Mouse (Mus musculus): ENCODE data around the gene Lrrc29. TPM values are rescaled to one million over a fixed set of nuclear protein-coding genes. Genes with fewer than 3 reads are reported as not detected.

The Lrrc29 gene
- polyA plus RNA-seq, 2 experiments: 1.9 to 3.2 TPM

GRCm38 (mm10) chr8:105297511-105298192 is 28.4 kb downstream of the Lrrc29 start, which contains the start of gene E2f4:
TSS of gene E2f4 (plus strand) at chr8:105297663.
- peaks cover 15% of the 10 kb centered on the region for H3K4me1 ChIP-seq (ENCODE audit: control insufficient read depth, insufficient read depth, low read length)
- DNase-seq (ENCODE audit: low spot score): peak; percentile 92
- H3K27me3 ChIP-seq (ENCODE audit: control insufficient read depth, insufficient read depth, low read length): no peaks in the 10 kb centered on the region
- peak within 1 kb of the TSS; percentile 91 for H3K4me2 ChIP-seq (replicated peaks; ENCODE audit: low read depth, low read length, severe bottlenecking)
- no peaks in the 10 kb centered on the region for H3K9me3 ChIP-seq (ENCODE audit: control insufficient read depth, low read length)
- H3K9ac ChIP-seq (ENCODE audit: low read depth, low read length, severe bottlenecking): peak within 1 kb of the TSS; percentile 83
- peak within 1 kb of the TSS; percentile 91 for H3K4me3 ChIP-seq (replicated peaks; ENCODE audit: low read length)
- under 1% methylated on average over 52 of the region's 58 CpGs for WGBS
- peaks cover 37% of the 10 kb centered on the region for H3K36me3 ChIP-seq (ENCODE audit: control insufficient read depth, insufficient read depth, low read length)
- 0 out of 2 replicates have a peak, but pooled peaks have one; percentile 49 for TF ChIP-seq POLR2A (IDR thresholded peaks at IDR 0.05; ENCODE audit: borderline replicate concordance, extremely low read depth, insufficient read depth, insufficient read length)
- ATAC-seq (ENCODE audit: low FRiP score, low read depth): peak; percentile 92
- 0 out of 2 replicates have a peak within 1 kb of the TSS, but pooled peaks have one; percentile 55 for H3K27ac ChIP-seq (replicated peaks; ENCODE audit: low read depth, low read length)

DNA sequence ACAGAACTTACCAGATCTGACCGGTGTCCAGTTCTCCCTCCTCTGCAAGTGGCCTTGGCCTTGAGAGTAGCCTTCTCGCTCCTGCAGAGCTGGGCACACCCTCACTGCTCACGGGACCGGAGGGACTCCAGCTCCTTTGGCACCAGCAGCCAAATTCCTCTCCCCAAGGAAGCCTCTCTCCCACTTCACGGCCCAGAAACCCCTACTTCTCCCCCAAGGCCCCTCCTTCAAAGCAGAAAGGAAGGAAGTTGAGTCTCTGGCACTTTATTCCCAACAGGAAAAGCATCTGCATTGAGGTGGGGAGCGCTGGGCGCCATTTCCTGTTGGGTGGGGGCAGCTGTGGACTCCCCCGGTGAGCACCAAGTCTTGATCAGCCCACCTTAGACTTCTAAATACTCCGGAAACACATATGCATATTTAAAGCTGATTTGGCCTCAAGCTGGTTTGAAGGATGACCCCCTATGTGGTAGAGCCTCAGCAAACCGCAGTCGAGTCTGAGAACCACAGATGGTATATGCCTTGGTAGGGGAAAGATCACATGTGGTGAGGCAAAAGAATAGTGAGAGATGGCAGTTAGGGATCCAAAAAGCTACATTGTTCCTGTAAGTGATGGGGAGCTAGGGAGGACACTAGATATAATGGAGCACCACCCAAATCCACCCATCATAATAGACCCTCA is 30.0 kb downstream of the Lrrc29 start, which contains the start of gene Exoc3l:
TSS of gene Exoc3l (minus strand) at position 207 of the 679 bp plus-strand sequence.
- H3K27me3 ChIP-seq (ENCODE audit: control insufficient read depth, insufficient read depth, low read length): no peaks in the 10 kb centered on the region
- no peaks in the 10 kb centered on the region for H3K9me3 ChIP-seq (ENCODE audit: control insufficient read depth, low read length)
- H3K4me1 ChIP-seq (ENCODE audit: control insufficient read depth, insufficient read depth, low read length): peaks cover 15% of the 10 kb centered on the region
- ATAC-seq (ENCODE audit: low FRiP score, low read depth) (no peak), DNase-seq (ENCODE audit: low spot score) (no peak)
- WGBS: 61% methylated on average over 11 of the region's 11 CpGs
- H3K9ac ChIP-seq (ENCODE audit: low read depth, low read length, severe bottlenecking): 0 out of 2 replicates have a peak within 1 kb of the TSS, but pooled peaks have one; percentile 83
- H3K36me3 ChIP-seq (ENCODE audit: control insufficient read depth, insufficient read depth, low read length): peaks cover 21% of the 10 kb centered on the region
- H3K4me2 ChIP-seq (replicated peaks; ENCODE audit: low read depth, low read length, severe bottlenecking): peak within 1 kb of the TSS; percentile 91
- TF ChIP-seq POLR2A (IDR thresholded peaks at IDR 0.05; ENCODE audit: borderline replicate concordance, extremely low read depth, insufficient read depth, insufficient read length): no peak
- peak within 1 kb of the TSS; percentile 91 for H3K4me3 ChIP-seq (replicated peaks; ENCODE audit: low read length)
- no peak within 1 kb of the TSS for H3K27ac ChIP-seq (replicated peaks; ENCODE audit: low read depth, low read length)

DNA sequence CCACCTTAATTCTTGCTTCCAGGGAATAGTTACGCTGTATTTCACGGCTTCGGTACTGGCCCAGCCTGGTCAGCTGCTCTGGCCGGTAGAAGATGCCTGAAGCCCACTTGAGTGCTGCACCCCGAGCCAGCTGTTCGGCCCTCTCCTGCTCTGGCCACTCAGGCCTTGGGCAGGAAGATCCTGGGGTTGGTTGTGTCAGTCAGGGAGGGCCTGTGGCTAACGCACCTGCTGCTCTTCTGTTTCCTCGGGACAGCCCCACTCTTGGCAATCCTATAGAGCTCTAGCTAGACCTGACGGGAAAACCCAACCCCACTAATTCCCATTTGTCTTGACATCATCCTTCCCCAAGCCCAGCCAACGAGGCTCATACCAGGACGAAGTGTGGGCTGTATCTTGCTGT is 30.8 kb downstream of the Lrrc29 start:
- Histone ChIP-seq H3K4me2 (replicated peaks; ENCODE audit: low read depth, low read length, severe bottlenecking) (no peak overlapping the region), H3K27ac (replicated peaks; ENCODE audit: low read depth, low read length) (no peak overlapping the region), H3K36me3 (ENCODE audit: control insufficient read depth, insufficient read depth, low read length) (peaks cover 14% of the 10 kb centered on the region), H3K4me3 (replicated peaks; ENCODE audit: low read length) (no peak overlapping the region), H3K27me3 (ENCODE audit: control insufficient read depth, insufficient read depth, low read length) (peaks cover 6% of the 10 kb centered on the region), H3K9ac (ENCODE audit: low read depth, low read length, severe bottlenecking) (no peak overlapping the region), H3K9me3 (ENCODE audit: control insufficient read depth, low read length) (no peaks in the 10 kb centered on the region), H3K4me1 (ENCODE audit: control insufficient read depth, insufficient read depth, low read length) (peaks cover 21% of the 10 kb centered on the region)
- ATAC-seq (ENCODE audit: low FRiP score, low read depth) (no peak), DNase-seq (ENCODE audit: low spot score) (no peak)
- 62% methylated on average over 11 of the region's 11 CpGs for WGBS
- TF ChIP-seq POLR2A (IDR thresholded peaks at IDR 0.05; ENCODE audit: borderline replicate concordance, extremely low read depth, insufficient read depth, insufficient read length): no peak

GRCm38 (mm10) chr8:105294776-105295175 is 31.3 kb downstream of the Lrrc29 start:
- 70% methylated on average over 9 of the region's 9 CpGs for WGBS
- no peak overlapping the region for H3K4me2 ChIP-seq (replicated peaks; ENCODE audit: low read depth, low read length, severe bottlenecking)

GRCm38 (mm10) chr8:105293405-105293804 is 32.7 kb downstream of the Lrrc29 start:
- ATAC-seq (ENCODE audit: low FRiP score, low read depth) (no peak), DNase-seq (ENCODE audit: low spot score) (no peak)
- H3K9ac ChIP-seq (ENCODE audit: low read depth, low read length, severe bottlenecking): no peak overlapping the region
- peaks cover 12% of the 10 kb centered on the region for H3K27me3 ChIP-seq (ENCODE audit: control insufficient read depth, insufficient read depth, low read length)
- no peak overlapping the region for H3K4me3 ChIP-seq (replicated peaks; ENCODE audit: low read length)
- peaks cover 26% of the 10 kb centered on the region for H3K4me1 ChIP-seq (ENCODE audit: control insufficient read depth, insufficient read depth, low read length)
- H3K36me3 ChIP-seq (ENCODE audit: control insufficient read depth, insufficient read depth, low read length): no peaks in the 10 kb centered on the region
- WGBS: 65% methylated on average over 11 of the region's 19 CpGs
- H3K9me3 ChIP-seq (ENCODE audit: control insufficient read depth, low read length): no peaks in the 10 kb centered on the region
- no peak overlapping the region for H3K27ac ChIP-seq (replicated peaks; ENCODE audit: low read depth, low read length)
- no peak overlapping the region for H3K4me2 ChIP-seq (replicated peaks; ENCODE audit: low read depth, low read length, severe bottlenecking)
- TF ChIP-seq POLR2A (IDR thresholded peaks at IDR 0.05; ENCODE audit: borderline replicate concordance, extremely low read depth, insufficient read depth, insufficient read length): no peak

More at GRCm38 (mm10) chr8:105294776-105295175, 31.3 kb downstream of the Lrrc29 start:
- Histone ChIP-seq H3K36me3 (ENCODE audit: control insufficient read depth, insufficient read depth, low read length) (peaks cover 9% of the 10 kb centered on the region), H3K9me3 (ENCODE audit: control insufficient read depth, low read length) (no peaks in the 10 kb centered on the region), H3K27me3 (ENCODE audit: control insufficient read depth, insufficient read depth, low read length) (peaks cover 11% of the 10 kb centered on the region), H3K4me3 (replicated peaks; ENCODE audit: low read length) (no peak overlapping the region), H3K9ac (ENCODE audit: low read depth, low read length, severe bottlenecking) (no peak overlapping the region), H3K27ac (replicated peaks; ENCODE audit: low read depth, low read length) (no peak overlapping the region), H3K4me1 (ENCODE audit: control insufficient read depth, insufficient read depth, low read length) (peaks cover 26% of the 10 kb centered on the region)
- TF ChIP-seq POLR2A (IDR thresholded peaks at IDR 0.05; ENCODE audit: borderline replicate concordance, extremely low read depth, insufficient read depth, insufficient read length): no peak
- no peak for DNase-seq (ENCODE audit: low spot score)
- no peak for ATAC-seq (ENCODE audit: low FRiP score, low read depth)

All from limb, embryonic 14.5 days (tissue).